Mouse (Mus musculus): ENCODE results near the gene Tubgcp4. TPM values are rescaled to one million over a fixed set of nuclear protein-coding genes. Genes with fewer than 3 reads are reported as not detected.
A peak's percentile ranks its signal among the peaks of the same experiment; 100 is the strongest.
"Not testable (repeated sequence)": the region's sequence is repeated elsewhere in the genome, so short reads cannot be mapped to it uniquely, and the experiment has no call there.

Gene Tubgcp4
- polyA plus RNA-seq (2016; fragmentation: Nextera tagmentation; extraction: Ambion mirVana): 50.0 and 57.3 TPM in 2 replicates

DNA sequence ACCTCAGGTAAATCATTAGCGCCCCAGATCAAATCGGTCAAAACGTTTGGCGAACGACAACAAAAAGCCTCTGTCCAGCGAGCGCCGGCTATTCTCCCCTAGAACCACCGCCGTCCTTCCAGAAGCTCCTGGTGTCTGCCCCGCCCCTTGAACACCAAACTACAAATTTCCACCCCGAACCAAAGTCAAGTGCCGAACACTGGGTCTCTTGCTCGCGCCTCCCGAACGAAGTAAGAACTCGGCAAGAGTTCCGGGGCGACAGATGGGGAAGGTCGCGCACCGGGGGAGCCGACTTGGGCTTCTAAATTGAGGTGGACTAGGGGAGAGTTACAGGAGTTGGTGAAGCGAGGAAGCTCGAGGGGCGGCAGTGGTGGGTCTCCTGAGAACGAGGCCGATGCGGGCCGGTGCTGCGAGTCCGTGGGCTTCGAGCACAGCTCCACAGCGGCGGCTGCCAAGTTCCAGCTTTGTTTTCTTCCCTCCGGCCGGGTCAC lies at the start of gene Tubgcp4:
Gene Tubgcp4, plus strand, starts transcription at position 174 of the 491 bp plus-strand sequence.
- no peaks in the 10 kb centered on the region for H3K27me3 ChIP-seq (ENCODE audit: insufficient read depth, poor library complexity, severe bottlenecking)
- peaks cover 21% of the 10 kb centered on the region for H3K4me1 ChIP-seq
- H3K36me3 ChIP-seq: peaks cover 41% of the 10 kb centered on the region
- H3K4me3 ChIP-seq: peak within 1 kb of the TSS; percentile 94
- DNase-seq (ENCODE audit: low spot score): no peak
- no peaks in the 10 kb centered on the region for H3K9me3 ChIP-seq
- WGBS: under 1% methylated on average over 38 of the region's 38 CpGs
- peak within 1 kb of the TSS; percentile 94 for H3K27ac ChIP-seq

- DNase-seq (ENCODE audit: low spot score); H3K4me1 ChIP-seq; H3K27ac ChIP-seq; H3K36me3 ChIP-seq; H3K4me3 ChIP-seq; H3K27me3 ChIP-seq (ENCODE audit: insufficient read depth, poor library complexity, severe bottlenecking); H3K9me3 ChIP-seq: not testable (repeated sequence)
- 88% methylated on average over 5 of the region's 5 CpGs for WGBS
Measured at GRCm38 (mm10) chr2:121126302-121126701, 44.2 kb upstream of the Tubgcp4 start.

DNA sequence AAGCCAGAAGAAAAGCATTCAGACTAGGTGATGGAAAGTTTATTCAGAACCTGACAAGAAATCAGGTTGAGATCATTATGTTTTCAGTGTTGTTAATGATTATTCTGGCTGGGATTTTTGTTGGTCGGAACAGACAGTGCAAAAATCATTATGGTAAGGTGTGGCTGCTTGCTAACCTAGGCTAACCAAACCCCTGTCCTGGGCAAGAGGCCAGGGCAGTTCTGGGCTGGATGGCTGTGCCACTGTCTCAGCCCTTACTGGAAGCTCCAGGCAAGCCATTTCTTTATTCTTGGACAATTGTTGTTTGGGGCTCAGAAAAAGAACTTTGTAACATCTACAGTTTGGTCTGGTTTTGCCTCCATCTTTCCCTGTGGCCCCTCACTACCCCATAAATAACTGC lies 42.9 kb upstream of the Tubgcp4 start:
- Histone ChIP-seq H3K27ac (no peak overlapping the region), H3K36me3 (no peaks in the 10 kb centered on the region), H3K4me3 (no peak overlapping the region), H3K9me3 (no peaks in the 10 kb centered on the region), H3K27me3 (ENCODE audit: insufficient read depth, poor library complexity, severe bottlenecking) (no peaks in the 10 kb centered on the region), H3K4me1 (no peaks in the 10 kb centered on the region)
- 78% methylated on average over 1 of the region's 1 CpGs for WGBS
- no peak for DNase-seq (ENCODE audit: low spot score)

GRCm38 (mm10) chr2:121128865-121129620 lies 41.4 kb upstream of the Tubgcp4 start:
- no peak overlapping the region for H3K4me3 ChIP-seq
- H3K4me1 ChIP-seq: no peaks in the 10 kb centered on the region
- no peaks in the 10 kb centered on the region for H3K36me3 ChIP-seq
- DNase-seq (ENCODE audit: low spot score): no peak
- no peak overlapping the region for H3K27ac ChIP-seq
- H3K9me3 ChIP-seq: no peaks in the 10 kb centered on the region
- 63% methylated on average over 9 of the region's 9 CpGs for WGBS
- H3K27me3 ChIP-seq (ENCODE audit: insufficient read depth, poor library complexity, severe bottlenecking): no peaks in the 10 kb centered on the region

DNA sequence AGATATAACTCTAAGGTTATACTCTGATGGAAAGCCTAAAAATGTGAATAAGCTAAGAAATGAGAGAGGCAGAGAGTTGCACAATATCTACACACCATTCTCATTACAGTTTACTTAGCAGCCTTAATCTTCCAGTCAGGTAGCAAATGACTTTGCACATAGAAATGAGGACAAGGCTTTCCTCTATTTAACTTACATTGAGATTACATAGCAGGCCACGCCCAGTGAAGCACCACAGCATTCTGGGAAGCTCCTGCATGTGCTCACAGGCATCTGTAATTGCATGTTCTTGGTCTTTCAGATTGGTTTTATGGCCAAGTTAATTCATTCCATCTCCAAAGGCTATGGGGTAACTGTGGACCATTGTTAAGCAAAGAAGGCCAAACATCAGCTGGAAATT lies 37.6 kb upstream of the Tubgcp4 start:
- WGBS: 69% methylated on average over 1 of the region's 1 CpGs
- H3K4me3 ChIP-seq: no peak overlapping the region
- H3K27ac ChIP-seq: no peak overlapping the region
- H3K27me3 ChIP-seq (ENCODE audit: insufficient read depth, poor library complexity, severe bottlenecking): no peaks in the 10 kb centered on the region
- no peaks in the 10 kb centered on the region for H3K4me1 ChIP-seq
- H3K9me3 ChIP-seq: no peaks in the 10 kb centered on the region
- H3K36me3 ChIP-seq: peaks cover 6% of the 10 kb centered on the region
- DNase-seq (ENCODE audit: low spot score): no peak

DNA sequence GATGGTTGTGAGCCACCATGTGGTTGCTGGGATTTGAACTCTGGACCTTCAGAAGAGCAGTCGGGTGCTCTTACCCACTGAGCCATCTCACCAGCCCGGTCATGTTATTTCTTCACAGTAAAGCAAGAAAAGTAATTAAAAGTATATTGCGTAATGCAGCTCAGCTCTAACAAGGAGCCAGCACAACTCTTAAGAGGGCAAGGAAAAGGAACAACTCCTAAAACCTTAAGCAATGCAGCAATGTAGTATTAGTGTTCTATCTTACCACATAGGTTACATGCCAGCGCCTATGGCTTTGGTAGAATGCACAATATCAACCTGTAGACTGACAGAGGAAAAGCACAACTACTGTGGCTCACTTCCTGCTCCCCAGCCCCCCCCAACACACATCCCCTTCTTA lies 33.1 kb upstream of the Tubgcp4 start:
- no peak for DNase-seq (ENCODE audit: low spot score)
- Histone ChIP-seq H3K27me3 (ENCODE audit: insufficient read depth, poor library complexity, severe bottlenecking) (no peaks in the 10 kb centered on the region), H3K4me3 (no peak overlapping the region), H3K27ac (no peak overlapping the region), H3K9me3 (no peaks in the 10 kb centered on the region), H3K36me3 (peaks cover 22% of the 10 kb centered on the region), H3K4me1 (peaks cover 23% of the 10 kb centered on the region)
- 91% methylated on average over 4 of the region's 4 CpGs for WGBS

DNA sequence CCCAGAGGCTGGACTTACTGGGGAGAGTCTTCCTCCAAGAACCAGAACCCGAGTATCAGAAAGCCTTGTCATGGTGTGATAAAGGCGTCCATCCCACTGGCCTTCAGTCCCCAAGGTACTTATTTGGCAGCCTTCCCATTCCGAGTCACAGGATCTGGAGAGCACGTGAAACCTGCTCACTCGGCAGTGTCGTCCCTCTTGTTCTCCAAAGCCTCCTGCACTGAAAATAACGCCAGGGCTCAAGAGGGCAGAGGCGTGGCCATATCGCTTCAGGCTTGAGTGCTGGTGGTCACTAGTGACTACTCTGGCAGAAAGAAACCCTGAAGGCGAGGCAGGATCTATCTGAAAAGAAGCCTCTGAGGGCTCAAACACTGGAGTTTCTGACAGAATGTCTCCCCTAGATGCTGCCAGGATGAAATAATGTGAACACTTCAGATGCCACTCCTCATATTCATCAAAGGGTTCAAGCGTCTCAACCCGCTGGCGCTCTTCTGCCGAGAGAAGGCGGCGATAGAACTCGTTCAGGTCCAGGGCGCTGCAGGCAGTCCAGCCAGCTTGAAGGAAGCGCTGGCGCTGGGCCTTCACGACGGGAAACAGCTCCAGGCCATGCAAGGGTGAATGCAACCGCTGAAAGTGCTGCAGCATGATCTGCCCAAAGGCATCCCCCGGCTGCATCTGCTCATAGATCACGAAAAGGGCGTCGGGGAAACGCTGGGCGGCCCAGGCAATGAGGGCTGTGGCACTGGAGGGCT lies 31.0 kb upstream of the Tubgcp4 start:
- H3K9me3 ChIP-seq: no peaks in the 10 kb centered on the region
- 44% methylated on average over 29 of the region's 29 CpGs for WGBS
- H3K4me3 ChIP-seq: peak overlapping the region; percentile 77
- no peaks in the 10 kb centered on the region for H3K27me3 ChIP-seq (ENCODE audit: insufficient read depth, poor library complexity, severe bottlenecking)
- H3K36me3 ChIP-seq: peaks cover 32% of the 10 kb centered on the region
- peak overlapping the region; percentile 97 for H3K27ac ChIP-seq
- DNase-seq (ENCODE audit: low spot score): peak; percentile 77
- H3K4me1 ChIP-seq: peaks cover 23% of the 10 kb centered on the region

DNA sequence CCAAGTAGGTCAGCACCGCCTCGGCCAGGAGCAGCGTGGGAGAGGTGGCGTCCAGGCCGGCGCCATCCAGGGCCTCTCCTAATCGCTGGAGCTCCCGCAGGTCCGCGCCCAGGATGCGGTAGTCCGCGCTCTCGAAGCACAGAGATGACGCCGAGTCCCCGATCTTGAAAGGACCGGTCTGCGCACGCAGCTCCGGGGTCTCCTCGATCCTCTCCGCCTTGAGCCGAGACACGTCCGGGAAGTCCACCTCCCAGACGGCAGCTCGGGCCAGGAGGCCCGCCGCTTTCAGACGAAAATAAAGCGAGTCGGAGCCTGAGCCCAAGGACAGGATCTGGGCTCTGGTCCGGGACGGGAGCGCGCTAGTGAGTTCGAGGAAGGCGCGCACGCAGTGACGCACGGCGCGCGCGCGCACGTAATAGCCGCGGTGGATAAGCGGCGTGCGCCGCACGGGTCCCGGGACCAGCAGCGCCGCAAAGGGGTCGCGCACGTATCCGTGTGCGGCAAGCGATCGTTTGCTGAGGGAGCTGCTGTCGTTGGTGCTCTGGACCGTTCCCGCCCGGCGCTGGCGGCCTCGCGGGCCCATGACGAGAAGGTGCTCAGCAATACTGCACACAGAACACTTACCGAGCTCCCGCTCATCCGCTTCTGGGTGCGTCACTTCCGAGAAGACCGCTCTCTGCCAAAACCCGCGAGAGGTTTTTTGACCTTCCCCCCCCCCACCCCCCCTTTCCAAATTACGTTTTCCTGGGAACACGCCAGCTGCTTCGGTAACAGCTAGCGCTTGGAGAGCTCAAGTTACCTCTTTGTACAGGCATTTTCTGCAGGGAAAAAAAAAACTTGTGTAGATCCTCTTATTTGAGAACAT lies 30.2 kb upstream of the Tubgcp4 start, which contains the start of the genes Adal and Lcmt2:
Gene Adal, plus strand, starts transcription at position 411 of the 865 bp plus-strand sequence.
Gene Lcmt2, minus strand, starts transcription at position 636 of the 865 bp plus-strand sequence.
- Histone ChIP-seq H3K4me3 (peak within 1 kb of the TSS; percentile 77), H3K4me1 (peaks cover 23% of the 10 kb centered on the region), H3K27me3 (ENCODE audit: insufficient read depth, poor library complexity, severe bottlenecking) (no peaks in the 10 kb centered on the region), H3K36me3 (peaks cover 37% of the 10 kb centered on the region), H3K27ac (peak within 1 kb of the TSS; percentile 97), H3K9me3 (no peaks in the 10 kb centered on the region)
- under 1% methylated on average over 87 of the region's 87 CpGs for WGBS
- DNase-seq (ENCODE audit: low spot score): peak; percentile 96

GRCm38 (mm10) chr2:121141216-121142035 lies 29.0 kb upstream of the Tubgcp4 start:
- H3K27ac ChIP-seq: peak overlapping the region; percentile 97
- H3K36me3 ChIP-seq: peaks cover 40% of the 10 kb centered on the region
- peaks cover 23% of the 10 kb centered on the region for H3K4me1 ChIP-seq
- no peaks in the 10 kb centered on the region for H3K9me3 ChIP-seq
- no peaks in the 10 kb centered on the region for H3K27me3 ChIP-seq (ENCODE audit: insufficient read depth, poor library complexity, severe bottlenecking)
- no peak for DNase-seq (ENCODE audit: low spot score)
- WGBS: 75% methylated on average over 16 of the region's 16 CpGs
- peak overlapping the region; percentile 77 for H3K4me3 ChIP-seq

DNA sequence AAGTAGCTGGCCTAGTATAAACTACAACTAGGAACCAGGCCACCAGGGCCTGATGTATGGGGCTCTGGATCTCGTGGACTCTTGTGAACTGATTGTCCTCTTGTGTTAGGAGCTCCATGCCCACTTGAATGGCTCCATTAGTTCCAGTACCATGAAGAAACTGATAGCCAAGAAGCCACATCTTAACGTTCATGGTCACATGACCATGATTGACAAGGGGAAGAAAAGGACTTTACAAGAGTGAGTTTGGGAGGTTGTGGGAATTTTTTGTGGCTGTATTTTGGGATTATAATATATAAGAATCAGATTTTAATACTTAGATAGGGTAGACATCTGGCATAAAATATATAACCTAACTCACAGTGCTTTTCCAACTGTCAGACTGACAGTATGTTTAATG lies 28.0 kb upstream of the Tubgcp4 start:
- no peak overlapping the region for H3K4me3 ChIP-seq
- no peaks in the 10 kb centered on the region for H3K27me3 ChIP-seq (ENCODE audit: insufficient read depth, poor library complexity, severe bottlenecking)
- H3K27ac ChIP-seq: no peak overlapping the region
- H3K36me3 ChIP-seq: peaks cover 44% of the 10 kb centered on the region
- DNase-seq (ENCODE audit: low spot score): no peak
- 64% methylated on average over 2 of the region's 2 CpGs for WGBS
- peaks cover 23% of the 10 kb centered on the region for H3K4me1 ChIP-seq
- no peaks in the 10 kb centered on the region for H3K9me3 ChIP-seq

- 81% methylated on average over 5 of the region's 5 CpGs for WGBS
- H3K27me3 ChIP-seq (ENCODE audit: insufficient read depth, poor library complexity, severe bottlenecking): no peaks in the 10 kb centered on the region
- H3K4me3 ChIP-seq: no peak overlapping the region
- no peaks in the 10 kb centered on the region for H3K9me3 ChIP-seq
- no peaks in the 10 kb centered on the region for H3K4me1 ChIP-seq
- H3K27ac ChIP-seq: no peak overlapping the region
- H3K36me3 ChIP-seq: peaks cover 41% of the 10 kb centered on the region
- DNase-seq (ENCODE audit: low spot score): no peak
Measured at GRCm38 (mm10) chr2:121149679-121150078, 20.8 kb upstream of the Tubgcp4 start.

- H3K27ac ChIP-seq: no peak overlapping the region
- H3K9me3 ChIP-seq: no peaks in the 10 kb centered on the region
- H3K4me3 ChIP-seq: no peak overlapping the region
- no peaks in the 10 kb centered on the region for H3K27me3 ChIP-seq (ENCODE audit: insufficient read depth, poor library complexity, severe bottlenecking)
- H3K4me1 ChIP-seq: no peaks in the 10 kb centered on the region
- no peak for DNase-seq (ENCODE audit: low spot score)
- H3K36me3 ChIP-seq: peaks cover 37% of the 10 kb centered on the region
- WGBS: 88% methylated on average over 3 of the region's 3 CpGs
Measured at GRCm38 (mm10) chr2:121153100-121153499, 17.4 kb upstream of the Tubgcp4 start.
